Mouse (Mus musculus): ENCODE data around the gene Sapcd1. TPM values are rescaled to one million over a fixed set of nuclear protein-coding genes. Genes with fewer than 3 reads are reported as not detected.
A peak's percentile ranks its signal among the peaks of the same experiment; 100 is the strongest.

Gene Sapcd1
- polyA plus RNA-seq, 1 experiment from 2014 or later, result 4.0 TPM

- H3K27me3 ChIP-seq (ENCODE audit: control insufficient read depth, insufficient read depth, low read length), result no peaks in the 10 kb centered on the region
- H3K9me3 ChIP-seq (ENCODE audit: control insufficient read depth, low read length), result no peaks in the 10 kb centered on the region
- DNase-seq (ENCODE audit: low spot score) (no peak), ATAC-seq (ENCODE audit: low FRiP score) (no peak)
- H3K4me1 ChIP-seq (replicated peaks; ENCODE audit: control insufficient read depth, insufficient read depth, low read length), result peaks cover 14% of the 10 kb centered on the region
- no peak overlapping the region for H3K27ac ChIP-seq (ENCODE audit: low read depth, low read length)
- 0 out of 2 replicates have a peak overlapping the region, but pooled peaks have one; percentile 15 for H3K9ac ChIP-seq (ENCODE audit: low read depth, low read length)
- no peak overlapping the region for H3K4me2 ChIP-seq (replicated peaks; ENCODE audit: low read depth, low read length)
- 93% methylated on average over 5 of the region's 5 CpGs for WGBS
- no peak overlapping the region for H3K4me3 ChIP-seq (ENCODE audit: low read depth, low read length)
- H3K36me3 ChIP-seq (ENCODE audit: control insufficient read depth, insufficient read depth, low read length), result no peaks in the 10 kb centered on the region
Measured at GRCm38 (mm10) chr17:35026206-35026605, 1.6 kb downstream of the Sapcd1 start.

- H3K9me3 ChIP-seq (ENCODE audit: control insufficient read depth, low read length), result no peaks in the 10 kb centered on the region
- H3K27me3 ChIP-seq (ENCODE audit: control insufficient read depth, insufficient read depth, low read length), result no peaks in the 10 kb centered on the region
- no peak overlapping the region for H3K27ac ChIP-seq (ENCODE audit: low read depth, low read length)
- no peaks in the 10 kb centered on the region for H3K36me3 ChIP-seq (ENCODE audit: control insufficient read depth, insufficient read depth, low read length)
- no peak overlapping the region for H3K4me2 ChIP-seq (replicated peaks; ENCODE audit: low read depth, low read length)
- no peak for DNase-seq (ENCODE audit: low spot score)
- no peak for ATAC-seq (ENCODE audit: low FRiP score)
- H3K9ac ChIP-seq (ENCODE audit: low read depth, low read length), result no peak overlapping the region
- WGBS, result 56% methylated on average over 10 of the region's 10 CpGs
- no peak overlapping the region for H3K4me3 ChIP-seq (ENCODE audit: low read depth, low read length)
- peaks cover 10% of the 10 kb centered on the region for H3K4me1 ChIP-seq (replicated peaks; ENCODE audit: control insufficient read depth, insufficient read depth, low read length)
Measured at GRCm38 (mm10) chr17:35024691-35025488, 2.9 kb downstream of the Sapcd1 start.

- Histone ChIP-seq H3K9me3 (ENCODE audit: control insufficient read depth, low read length) (no peaks in the 10 kb centered on the region), H3K36me3 (ENCODE audit: control insufficient read depth, insufficient read depth, low read length) (no peaks in the 10 kb centered on the region), H3K27me3 (ENCODE audit: control insufficient read depth, insufficient read depth, low read length) (no peaks in the 10 kb centered on the region), H3K27ac (ENCODE audit: low read depth, low read length) (no peak overlapping the region), H3K4me2 (replicated peaks; ENCODE audit: low read depth, low read length) (no peak overlapping the region), H3K4me1 (replicated peaks; ENCODE audit: control insufficient read depth, insufficient read depth, low read length) (peaks cover 6% of the 10 kb centered on the region), H3K4me3 (ENCODE audit: low read depth, low read length) (no peak overlapping the region), H3K9ac (ENCODE audit: low read depth, low read length) (no peak overlapping the region)
- ATAC-seq (ENCODE audit: low FRiP score) (no peak), DNase-seq (ENCODE audit: low spot score) (no peak)
- 81% methylated on average over 13 of the region's 13 CpGs for WGBS
Measured at GRCm38 (mm10) chr17:35024261-35024660, 3.6 kb downstream of the Sapcd1 start.

GRCm38 (mm10) chr17:35023756-35024155, 4.1 kb downstream of the Sapcd1 start:
- no peaks in the 10 kb centered on the region for H3K36me3 ChIP-seq (ENCODE audit: control insufficient read depth, insufficient read depth, low read length)
- DNase-seq (ENCODE audit: low spot score) (no peak), ATAC-seq (ENCODE audit: low FRiP score) (no peak)
- H3K27ac ChIP-seq (ENCODE audit: low read depth, low read length), result no peak overlapping the region
- H3K27me3 ChIP-seq (ENCODE audit: control insufficient read depth, insufficient read depth, low read length), result no peaks in the 10 kb centered on the region
- H3K4me1 ChIP-seq (replicated peaks; ENCODE audit: control insufficient read depth, insufficient read depth, low read length), result peaks cover 6% of the 10 kb centered on the region
- no peak overlapping the region for H3K4me3 ChIP-seq (ENCODE audit: low read depth, low read length)
- WGBS, result 79% methylated on average over 4 of the region's 4 CpGs
- no peak overlapping the region for H3K9ac ChIP-seq (ENCODE audit: low read depth, low read length)
- no peaks in the 10 kb centered on the region for H3K9me3 ChIP-seq (ENCODE audit: control insufficient read depth, low read length)
- H3K4me2 ChIP-seq (replicated peaks; ENCODE audit: low read depth, low read length), result no peak overlapping the region

- no peaks in the 10 kb centered on the region for H3K27me3 ChIP-seq (ENCODE audit: control insufficient read depth, insufficient read depth, low read length)
- 85% methylated on average over 5 of the region's 5 CpGs for WGBS
- H3K27ac ChIP-seq (ENCODE audit: low read depth, low read length), result no peak overlapping the region
- no peak overlapping the region for H3K4me3 ChIP-seq (ENCODE audit: low read depth, low read length)
- no peak for DNase-seq (ENCODE audit: low spot score)
- no peak for ATAC-seq (ENCODE audit: low FRiP score)
- H3K9ac ChIP-seq (ENCODE audit: low read depth, low read length), result no peak overlapping the region
- no peaks in the 10 kb centered on the region for H3K9me3 ChIP-seq (ENCODE audit: control insufficient read depth, low read length)
- H3K4me2 ChIP-seq (replicated peaks; ENCODE audit: low read depth, low read length), result no peak overlapping the region
- peaks cover 6% of the 10 kb centered on the region for H3K4me1 ChIP-seq (replicated peaks; ENCODE audit: control insufficient read depth, insufficient read depth, low read length)
- H3K36me3 ChIP-seq (ENCODE audit: control insufficient read depth, insufficient read depth, low read length), result no peaks in the 10 kb centered on the region
Measured at GRCm38 (mm10) chr17:35023221-35023620, 4.6 kb downstream of the Sapcd1 start.

GRCm38 (mm10) chr17:35022541-35023060, 5.2 kb downstream of the Sapcd1 start:
- Histone ChIP-seq H3K27ac (ENCODE audit: low read depth, low read length) (no peak overlapping the region), H3K27me3 (ENCODE audit: control insufficient read depth, insufficient read depth, low read length) (no peaks in the 10 kb centered on the region), H3K9me3 (ENCODE audit: control insufficient read depth, low read length) (no peaks in the 10 kb centered on the region), H3K36me3 (ENCODE audit: control insufficient read depth, insufficient read depth, low read length) (no peaks in the 10 kb centered on the region), H3K4me2 (replicated peaks; ENCODE audit: low read depth, low read length) (no peak overlapping the region), H3K9ac (ENCODE audit: low read depth, low read length) (no peak overlapping the region), H3K4me1 (replicated peaks; ENCODE audit: control insufficient read depth, insufficient read depth, low read length) (peaks cover 6% of the 10 kb centered on the region), H3K4me3 (ENCODE audit: low read depth, low read length) (no peak overlapping the region)
- DNase-seq (ENCODE audit: low spot score) (no peak), ATAC-seq (ENCODE audit: low FRiP score) (no peak)
- 93% methylated on average over 8 of the region's 8 CpGs for WGBS

- Histone ChIP-seq H3K36me3 (ENCODE audit: control insufficient read depth, insufficient read depth, low read length) (no peaks in the 10 kb centered on the region), H3K4me3 (ENCODE audit: low read depth, low read length) (no peak overlapping the region), H3K4me1 (replicated peaks; ENCODE audit: control insufficient read depth, insufficient read depth, low read length) (peaks cover 4% of the 10 kb centered on the region), H3K4me2 (replicated peaks; ENCODE audit: low read depth, low read length) (no peak overlapping the region), H3K9me3 (ENCODE audit: control insufficient read depth, low read length) (no peaks in the 10 kb centered on the region), H3K27ac (ENCODE audit: low read depth, low read length) (no peak overlapping the region), H3K9ac (ENCODE audit: low read depth, low read length) (peak overlapping the region; percentile 40; the same call in 1 of the 2 replicates), H3K27me3 (ENCODE audit: control insufficient read depth, insufficient read depth, low read length) (no peaks in the 10 kb centered on the region)
- DNase-seq (ENCODE audit: low spot score) (peak; percentile 21), ATAC-seq (ENCODE audit: low FRiP score) (no peak)
- 66% methylated on average over 6 of the region's 6 CpGs for WGBS
Measured at GRCm38 (mm10) chr17:35021842-35022477, 5.9 kb downstream of the Sapcd1 start.

- no peak overlapping the region for H3K27ac ChIP-seq (ENCODE audit: low read depth, low read length)
- H3K4me2 ChIP-seq (replicated peaks; ENCODE audit: low read depth, low read length), result 0 out of 2 replicates have a peak overlapping the region, but pooled peaks have one; percentile 24
- 0 out of 2 replicates have a peak, but pooled peaks cover under 1% of the 10 kb centered on the region for H3K36me3 ChIP-seq (ENCODE audit: control insufficient read depth, insufficient read depth, low read length)
- peaks cover 4% of the 10 kb centered on the region for H3K4me1 ChIP-seq (replicated peaks; ENCODE audit: control insufficient read depth, insufficient read depth, low read length)
- no peaks in the 10 kb centered on the region for H3K9me3 ChIP-seq (ENCODE audit: control insufficient read depth, low read length)
- H3K4me3 ChIP-seq (ENCODE audit: low read depth, low read length), result no peak overlapping the region
- peak; percentile 96 for DNase-seq (ENCODE audit: low spot score)
- no peaks in the 10 kb centered on the region for H3K27me3 ChIP-seq (ENCODE audit: control insufficient read depth, insufficient read depth, low read length)
- peak overlapping the region; percentile 40; the same call in 1 of the 2 replicates for H3K9ac ChIP-seq (ENCODE audit: low read depth, low read length)
- ATAC-seq (ENCODE audit: low FRiP score), result peak; percentile 83
- 5% methylated on average over 17 of the region's 17 CpGs for WGBS
Measured at GRCm38 (mm10) chr17:35021163-35021808, 6.5 kb downstream of the Sapcd1 start.

All from hindbrain, embryonic 11.5 days (tissue).